Mouse (Mus musculus) forebrain, embryonic 16.5 days (tissue): ENCODE measurements around the gene Lyl1. TPM values are rescaled to one million over a fixed set of nuclear protein-coding genes. Genes with fewer than 3 reads are reported as not detected.
A peak's percentile ranks its signal among the peaks of the same experiment; 100 is the strongest.

Experiments
- ATAC-seq: fragments of 200-750 bp; cut with Nextera tagmentation; 2 replicates; pipeline ENCODE4 v1.8.0; 2017; ENCODE audit warnings: mild to moderate bottlenecking, moderate library complexity
- H3K27ac ChIP-seq: fragments of 300-500 bp; sonication (generic); 2 replicates; pipeline ENCODE4 v1.5.1; 2014; ENCODE audit warnings: low read length, control low read depth
- H3K27me3 ChIP-seq: fragments of 300-500 bp; sonication (generic); replicated peaks from 2 replicates; pipeline ENCODE4 v1.6.1; 2014; ENCODE audit warnings: low read length; ENCODE audit not compliant: control insufficient read depth, insufficient read depth
- H3K36me3 ChIP-seq: fragments of 300-500 bp; sonication (generic); 2 replicates; pipeline ENCODE4 v1.6.1; 2014; ENCODE audit not compliant: control insufficient read depth, insufficient read depth
- H3K4me1 ChIP-seq: fragments of 300-500 bp; sonication (generic); replicated peaks from 2 replicates; pipeline ENCODE4 v1.6.1; 2014; ENCODE audit warnings: low read length; ENCODE audit not compliant: control insufficient read depth, insufficient read depth
- H3K4me2 ChIP-seq: fragments of 300-500 bp; sonication (generic); 2 replicates; pipeline ENCODE4 v1.6.1; 2014; ENCODE audit warnings: mild to moderate bottlenecking, low read length, control low read depth
- H3K4me3 ChIP-seq: fragments of 300-500 bp; sonication (generic); replicated peaks from 2 replicates; pipeline ENCODE4 v1.5.1; 2014; ENCODE audit warnings: mild to moderate bottlenecking, low read length, control low read depth
- H3K9ac ChIP-seq: fragments of 300-500 bp; sonication (generic); replicated peaks from 2 replicates; pipeline ENCODE4 v1.6.1; 2014; ENCODE audit warnings: low read depth, low read length, control low read depth
- H3K9me3 ChIP-seq: fragments of 300-500 bp; sonication (generic); 2 replicates; pipeline ENCODE4 v1.6.1; 2016; ENCODE audit warnings: low read length; ENCODE audit not compliant: control insufficient read depth
- WGBS: fragments of 180-500 bp; shearing (Covaris S2); extraction: QIAGEN DNeasy Blood & Tissue Kit; methylation state at CpG from one replicate; pipeline ENCODE4 v1.1.7; 2014; 5-methylcytosine and 5-hydroxymethylcytosine counted together
- polyA plus RNA-seq: library from polyadenylated mRNA; unstranded; fragments of >200 nt; fragmentation: Nextera tagmentation; extraction: Ambion mirVana; gene quantifications from 2 replicates; pipeline ENCODE4 v1.2.1, GENCODE M21; 2015

Gene Lyl1
- polyA plus RNA-seq, 1 experiment from 2014 or later, result 2.6 TPM

DNA sequence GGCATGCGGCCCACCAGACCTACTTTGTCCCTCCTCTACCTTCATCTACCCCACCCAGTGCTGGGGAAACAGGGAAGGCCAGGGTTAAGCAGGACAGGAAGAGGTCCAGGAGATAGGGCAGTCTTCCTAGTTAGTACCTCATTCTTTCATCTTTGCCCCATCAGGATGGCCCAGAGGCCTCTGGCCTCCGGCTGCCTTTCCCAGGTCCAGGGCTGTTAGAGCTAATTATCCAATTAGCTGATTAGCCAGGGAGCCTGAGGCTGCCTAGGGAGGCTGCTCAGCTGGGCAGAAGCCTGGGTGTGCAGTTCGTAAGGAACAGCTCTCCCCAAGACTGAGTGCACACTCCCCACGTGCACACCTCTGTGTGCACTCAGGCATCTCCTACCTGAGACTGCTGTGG, 12.1 kb downstream of the Lyl1 start:
- H3K4me2 ChIP-seq, result no peak overlapping the region

DNA sequence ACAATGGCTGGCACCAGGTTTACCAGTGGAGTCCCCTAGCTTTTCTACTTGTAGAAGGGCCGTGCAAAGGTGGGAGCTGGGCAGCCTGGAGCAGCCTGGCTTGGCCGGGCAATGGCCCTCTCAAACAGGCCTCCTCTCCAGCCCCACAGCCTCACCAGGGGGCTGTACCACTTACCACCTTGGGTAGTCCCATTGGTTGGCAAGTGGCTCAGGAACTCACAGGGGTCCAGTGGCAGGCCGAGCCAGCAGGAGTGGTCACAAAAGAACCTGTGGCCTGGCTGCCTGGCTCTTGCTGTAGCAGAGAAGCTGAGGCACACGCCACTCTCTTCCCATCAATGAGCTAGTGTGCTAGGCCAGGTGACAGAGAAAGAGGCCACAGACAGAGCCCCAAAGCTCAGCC, 12.9 kb downstream of the Lyl1 start:
- Histone ChIP-seq H3K9me3 (no peaks in the 10 kb centered on the region), H3K27ac (peak overlapping the region; percentile 78), H3K4me3 (no peak overlapping the region), H3K4me2 (no peak overlapping the region), H3K4me1 (peaks cover 68% of the 10 kb centered on the region), H3K36me3 (peaks cover 4% of the 10 kb centered on the region), H3K9ac (peak overlapping the region; percentile 27), H3K27me3 (no peaks in the 10 kb centered on the region)
- ATAC-seq, result no peak
- WGBS, result 42% methylated on average over 4 of the region's 4 CpGs

More for the DNA sequence above, 12.1 kb downstream of the Lyl1 start:
- Histone ChIP-seq H3K4me3 (no peak overlapping the region), H3K9me3 (no peaks in the 10 kb centered on the region), H3K36me3 (peaks cover 3% of the 10 kb centered on the region), H3K27me3 (no peaks in the 10 kb centered on the region), H3K9ac (peak overlapping the region; percentile 7), H3K4me1 (peaks cover 75% of the 10 kb centered on the region), H3K27ac (peak overlapping the region; percentile 78)
- WGBS, result 18% methylated on average over 4 of the region's 4 CpGs
- no peak for ATAC-seq

DNA sequence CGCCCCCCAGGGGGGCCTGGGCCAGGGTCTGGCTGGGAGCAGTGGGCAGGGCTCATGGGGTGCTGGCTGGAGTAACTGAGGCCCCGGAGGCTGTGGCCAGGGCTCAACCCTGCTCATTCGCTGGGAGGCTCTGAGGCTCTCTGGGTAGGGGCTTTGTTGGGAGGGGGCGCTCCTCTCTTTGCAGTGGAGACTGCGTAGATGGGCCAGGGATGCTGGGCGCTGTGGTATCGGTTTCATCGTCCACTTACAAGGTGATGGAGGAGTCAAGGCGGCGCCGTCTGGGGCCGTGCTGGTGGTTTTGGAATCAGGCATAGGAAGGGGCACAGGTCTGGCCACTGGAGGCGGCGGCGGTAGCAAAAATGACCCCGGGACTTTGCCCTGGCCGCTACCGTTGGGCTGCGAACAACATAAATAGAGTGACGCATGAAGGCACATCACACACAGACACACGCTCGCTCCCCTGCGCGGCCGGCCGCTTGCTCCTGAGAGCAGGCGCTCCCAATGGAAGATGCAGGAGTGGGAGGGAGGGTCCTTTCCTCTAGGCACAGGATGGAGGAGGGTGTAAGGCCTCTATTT, 14.7 kb downstream of the Lyl1 start:
- H3K36me3 ChIP-seq, result peaks cover 7% of the 10 kb centered on the region
- ATAC-seq, result no peak
- peak overlapping the region; percentile 16 for H3K4me2 ChIP-seq
- peak overlapping the region; percentile 86 for H3K27ac ChIP-seq
- H3K9ac ChIP-seq, result peak overlapping the region; percentile 51
- peaks cover 57% of the 10 kb centered on the region for H3K4me1 ChIP-seq
- no peak overlapping the region for H3K4me3 ChIP-seq
- H3K27me3 ChIP-seq, result no peaks in the 10 kb centered on the region
- no peaks in the 10 kb centered on the region for H3K9me3 ChIP-seq
- WGBS, result 14% methylated on average over 27 of the region's 27 CpGs

DNA sequence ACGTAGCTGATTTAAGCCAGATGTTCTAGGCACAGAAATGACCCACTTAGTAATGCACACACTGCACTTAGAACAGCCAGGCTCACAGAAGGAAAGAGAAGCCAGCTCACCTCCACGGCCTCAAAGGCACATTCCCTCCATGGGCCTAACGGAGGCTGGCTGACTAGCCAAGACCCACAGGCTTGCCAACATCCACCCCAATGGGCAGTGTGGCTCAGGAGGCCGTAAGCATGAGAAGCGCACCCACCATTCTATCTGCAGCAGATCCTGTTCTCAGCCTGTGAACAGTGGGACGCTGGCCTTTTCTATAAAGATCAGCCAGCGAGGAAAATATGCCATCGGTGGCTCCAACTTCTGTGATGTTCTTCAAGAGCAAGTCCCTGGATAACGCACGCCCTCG, 15.5 kb downstream of the Lyl1 start:
- Histone ChIP-seq H3K4me1 (peaks cover 49% of the 10 kb centered on the region), H3K27me3 (no peaks in the 10 kb centered on the region), H3K36me3 (peaks cover 10% of the 10 kb centered on the region), H3K4me2 (no peak overlapping the region), H3K27ac (peak overlapping the region; percentile 55), H3K9ac (peak overlapping the region; percentile 32; the same call in 1 of the 2 replicates), H3K4me3 (no peak overlapping the region), H3K9me3 (no peaks in the 10 kb centered on the region)
- WGBS, result 72% methylated on average over 11 of the region's 11 CpGs
- ATAC-seq, result no peak

DNA sequence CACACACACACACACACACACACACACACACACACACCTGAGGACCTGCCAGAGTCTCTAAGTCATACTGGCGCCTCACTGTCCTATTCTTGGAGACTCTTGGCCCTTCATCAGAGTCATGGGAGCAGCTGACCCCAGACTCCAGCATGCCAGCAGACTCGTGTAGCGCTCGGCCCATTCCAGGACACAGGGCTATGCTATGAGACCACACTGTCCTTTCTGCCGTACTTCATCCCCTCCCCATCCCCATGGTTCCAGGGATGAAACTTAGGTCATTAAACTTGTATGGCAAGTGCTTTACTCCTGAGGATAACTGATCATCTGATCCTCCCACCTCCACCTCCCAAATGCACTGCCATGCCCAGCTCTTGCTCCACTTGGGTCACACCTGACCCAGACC, 17.2 kb downstream of the Lyl1 start:
- no peaks in the 10 kb centered on the region for H3K27me3 ChIP-seq
- no peak overlapping the region for H3K4me3 ChIP-seq
- WGBS, result 77% methylated on average over 5 of the region's 5 CpGs
- ATAC-seq, result no peak
- H3K36me3 ChIP-seq, result peaks cover 10% of the 10 kb centered on the region
- H3K4me2 ChIP-seq, result no peak overlapping the region
- H3K9me3 ChIP-seq, result no peaks in the 10 kb centered on the region
- peak overlapping the region; percentile 44; the same call in 1 of the 2 replicates for H3K27ac ChIP-seq
- H3K4me1 ChIP-seq, result peaks cover 46% of the 10 kb centered on the region
- no peak overlapping the region for H3K9ac ChIP-seq

DNA sequence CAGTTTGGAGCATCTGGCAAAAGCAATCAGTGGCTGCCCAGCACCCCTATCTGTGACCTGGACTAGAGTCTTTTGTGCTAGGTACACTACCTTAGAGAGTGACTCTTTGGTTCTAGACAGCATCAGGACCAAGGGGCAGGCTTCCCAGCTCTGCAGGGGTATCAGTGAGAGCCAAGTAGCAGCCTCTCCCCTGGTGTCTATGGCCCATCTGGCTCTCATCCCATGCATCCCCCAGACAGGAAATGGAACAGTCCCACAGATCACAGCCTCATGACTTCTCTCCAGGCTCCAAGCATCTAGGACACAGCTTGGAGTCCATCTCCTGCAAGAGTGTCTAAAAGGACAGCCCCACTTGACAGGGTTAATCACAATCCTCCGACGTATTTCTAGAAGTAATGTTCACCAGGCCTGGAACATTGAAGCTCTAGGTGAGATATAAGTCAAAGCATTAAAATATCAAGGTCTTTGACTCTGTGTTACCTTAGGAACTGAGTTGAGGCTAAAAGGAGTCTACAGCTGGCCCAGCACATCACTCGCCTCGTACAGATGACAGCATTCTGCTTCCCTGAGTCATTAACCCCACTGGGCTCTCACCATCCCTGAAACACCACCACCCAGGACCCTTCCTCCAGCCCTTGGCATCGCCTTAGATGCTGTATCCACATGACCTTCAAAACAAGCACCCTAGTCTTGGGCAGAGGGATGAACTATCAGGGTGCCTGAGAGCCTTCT, 17.9 kb downstream of the Lyl1 start:
- no peak for ATAC-seq
- no peak overlapping the region for H3K4me2 ChIP-seq
- H3K27me3 ChIP-seq, result no peaks in the 10 kb centered on the region
- H3K4me3 ChIP-seq, result no peak overlapping the region
- 86% methylated on average over 5 of the region's 5 CpGs for WGBS
- H3K9ac ChIP-seq, result no peak overlapping the region
- H3K36me3 ChIP-seq, result peaks cover 7% of the 10 kb centered on the region
- peak overlapping the region; percentile 44; the same call in 1 of the 2 replicates for H3K27ac ChIP-seq
- no peaks in the 10 kb centered on the region for H3K9me3 ChIP-seq
- peaks cover 46% of the 10 kb centered on the region for H3K4me1 ChIP-seq

DNA sequence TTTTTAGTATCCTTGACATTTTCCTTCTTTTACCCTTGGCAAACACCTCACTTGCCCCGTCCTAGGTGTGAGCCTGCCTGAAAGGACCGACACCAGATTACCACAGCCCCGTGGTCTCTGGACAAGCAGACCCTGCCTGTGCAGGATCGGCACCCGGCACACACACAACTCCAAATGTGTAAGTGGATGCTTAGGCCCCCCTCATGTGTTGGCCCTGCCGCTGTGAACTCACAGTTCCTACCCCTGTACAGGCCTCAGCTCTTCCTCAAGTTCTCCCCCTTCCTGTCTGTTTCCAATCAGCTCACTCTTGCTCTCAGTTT, 21.2 kb downstream of the Lyl1 start:
- Histone ChIP-seq H3K4me3 (no peak overlapping the region), H3K4me1 (peaks cover 38% of the 10 kb centered on the region), H3K36me3 (peaks cover 16% of the 10 kb centered on the region), H3K9me3 (no peaks in the 10 kb centered on the region), H3K27ac (peak overlapping the region; percentile 93), H3K27me3 (no peaks in the 10 kb centered on the region), H3K9ac (peak overlapping the region; percentile 40; the same call in 1 of the 2 replicates), H3K4me2 (no peak overlapping the region)
- WGBS, result 41% methylated on average over 6 of the region's 6 CpGs
- no peak for ATAC-seq

DNA sequence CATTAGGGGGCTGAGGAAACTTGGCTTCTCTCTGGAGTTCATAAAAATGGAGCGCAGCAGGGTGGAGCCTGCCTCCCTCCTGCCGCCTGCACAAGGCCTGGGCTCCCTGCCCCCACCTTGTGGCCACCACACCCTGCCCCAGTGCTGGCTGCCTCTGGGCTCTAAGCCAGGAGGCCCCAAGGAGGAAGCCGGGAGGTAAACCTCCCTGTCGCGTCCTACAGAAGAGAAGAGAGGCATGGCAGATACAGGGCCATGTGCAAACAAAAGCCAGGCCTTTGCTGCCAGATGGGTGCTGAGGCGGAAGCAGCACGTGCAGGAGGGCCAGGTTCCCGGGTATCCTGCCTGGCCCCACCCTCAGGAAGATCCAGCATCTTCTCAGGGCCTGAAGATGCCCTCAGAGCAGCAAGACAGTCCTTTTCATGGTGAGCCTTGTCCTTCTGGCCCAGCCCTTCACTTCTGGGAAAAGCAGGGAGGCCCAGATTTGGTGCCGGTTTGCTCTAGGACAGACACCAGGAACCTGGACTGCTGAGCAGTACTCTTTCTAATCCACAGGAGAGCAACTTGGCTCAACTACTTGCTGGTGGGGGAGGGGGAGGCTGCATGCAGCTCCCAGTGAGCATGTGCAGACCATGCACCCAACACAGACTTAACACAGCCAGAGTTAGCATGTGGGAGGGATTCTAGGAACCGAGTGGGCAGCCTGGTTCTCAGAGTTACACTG, 21.8 kb downstream of the Lyl1 start, which contains the start of gene G430095P16Rik:
Gene G430095P16Rik (plus strand): TSS at position 158 of the 721 bp plus-strand sequence.
- H3K4me3 ChIP-seq, result no peak within 1 kb of the TSS
- H3K27ac ChIP-seq, result peak within 1 kb of the TSS; percentile 93
- H3K4me1 ChIP-seq, result peaks cover 42% of the 10 kb centered on the region
- no peaks in the 10 kb centered on the region for H3K9me3 ChIP-seq
- peaks cover 16% of the 10 kb centered on the region for H3K36me3 ChIP-seq
- H3K4me2 ChIP-seq, result 0 out of 2 replicates have a peak within 1 kb of the TSS, but pooled peaks have one; percentile 5
- H3K27me3 ChIP-seq, result no peaks in the 10 kb centered on the region
- 9% methylated on average over 9 of the region's 10 CpGs for WGBS
- H3K9ac ChIP-seq, result peak within 1 kb of the TSS; percentile 40
- peak; percentile 67 for ATAC-seq

DNA sequence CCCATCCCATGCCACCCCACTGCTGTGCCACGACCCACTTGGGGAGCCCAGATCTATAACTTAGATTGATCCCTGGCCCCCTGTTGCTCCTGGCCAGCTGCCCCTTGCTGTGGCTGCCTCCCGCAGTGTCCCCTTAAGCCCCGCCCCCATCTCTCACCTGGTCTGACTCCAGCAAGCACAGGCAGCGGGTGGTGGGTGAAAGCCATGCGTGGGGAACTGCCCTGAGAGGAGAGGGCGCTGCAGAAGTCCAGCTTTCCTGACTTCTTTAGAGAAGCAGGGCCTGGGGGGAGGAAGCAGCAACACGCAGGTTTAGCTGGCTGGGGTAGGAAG, 22.3 kb downstream of the Lyl1 start:
- H3K4me2 ChIP-seq, result no peak overlapping the region
- H3K4me3 ChIP-seq, result no peak overlapping the region
- 25% methylated on average over 7 of the region's 7 CpGs for WGBS
- peak overlapping the region; percentile 14 for H3K9ac ChIP-seq
- H3K27ac ChIP-seq, result peak overlapping the region; percentile 93
- H3K36me3 ChIP-seq, result peaks cover 16% of the 10 kb centered on the region
- ATAC-seq, result no peak
- no peaks in the 10 kb centered on the region for H3K9me3 ChIP-seq
- H3K27me3 ChIP-seq, result no peaks in the 10 kb centered on the region
- H3K4me1 ChIP-seq, result peaks cover 47% of the 10 kb centered on the region
